Mouse (Mus musculus): ENCODE results near the gene Gm20671. TPM values are rescaled to one million over a fixed set of nuclear protein-coding genes. Genes with fewer than 3 reads are reported as not detected.
"Not testable (repeated sequence)": the region's sequence is repeated elsewhere in the genome, so short reads cannot be mapped to it uniquely, and the experiment has no call there.

The Gm20671 gene
- polyA plus RNA-seq (2014; fragmentation: Nextera tagmentation; extraction: Ambion mirVana): not detected in 2 replicates

DNA sequence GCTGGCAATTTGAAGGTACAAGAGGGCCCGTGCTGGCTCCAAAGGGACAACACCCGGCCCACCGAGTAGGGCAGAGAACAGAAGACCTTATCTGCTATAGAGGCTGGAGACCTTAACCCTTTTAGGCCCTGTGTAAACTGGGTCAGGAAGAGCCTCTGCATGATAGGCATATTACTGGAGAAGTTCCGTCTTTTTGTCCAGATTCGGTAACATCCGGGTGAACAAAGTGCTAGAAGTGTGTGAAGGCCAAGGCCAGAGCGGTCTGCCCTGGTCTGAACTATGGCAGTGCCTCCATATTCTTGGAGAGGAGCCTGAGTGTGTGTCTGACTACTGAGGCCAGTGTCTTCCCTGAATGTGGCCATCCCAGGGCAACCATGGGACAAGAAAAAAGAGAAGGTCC lies at the start of gene Gm20671:
Gene Gm20671 (minus strand): TSS at position 101 of the 400 bp plus-strand sequence.
- no peak within 1 kb of the TSS for H3K9ac ChIP-seq (ENCODE audit: low read depth, low read length)
- H3K27ac ChIP-seq (replicated peaks; ENCODE audit: low read depth, low read length): no peak within 1 kb of the TSS
- ATAC-seq (ENCODE audit: low read depth) (no peak), DNase-seq (ENCODE audit: low spot score) (no peak)
- no peak within 1 kb of the TSS for H3K4me3 ChIP-seq (ENCODE audit: low read depth, low read length)
- WGBS: 98% methylated on average over 7 of the region's 7 CpGs
- H3K4me2 ChIP-seq (ENCODE audit: low read depth, low read length): no peak within 1 kb of the TSS
- H3K36me3 ChIP-seq (ENCODE audit: control insufficient read depth, insufficient read depth, low read length): peaks cover 81% of the 10 kb centered on the region
- no peaks in the 10 kb centered on the region for H3K9me3 ChIP-seq (ENCODE audit: control insufficient read depth, low read length)
- no peaks in the 10 kb centered on the region for H3K27me3 ChIP-seq (replicated peaks; ENCODE audit: control insufficient read depth, insufficient read depth, low read length)
- no peaks in the 10 kb centered on the region for H3K4me1 ChIP-seq (ENCODE audit: control insufficient read depth, insufficient read depth, low read length)

DNA sequence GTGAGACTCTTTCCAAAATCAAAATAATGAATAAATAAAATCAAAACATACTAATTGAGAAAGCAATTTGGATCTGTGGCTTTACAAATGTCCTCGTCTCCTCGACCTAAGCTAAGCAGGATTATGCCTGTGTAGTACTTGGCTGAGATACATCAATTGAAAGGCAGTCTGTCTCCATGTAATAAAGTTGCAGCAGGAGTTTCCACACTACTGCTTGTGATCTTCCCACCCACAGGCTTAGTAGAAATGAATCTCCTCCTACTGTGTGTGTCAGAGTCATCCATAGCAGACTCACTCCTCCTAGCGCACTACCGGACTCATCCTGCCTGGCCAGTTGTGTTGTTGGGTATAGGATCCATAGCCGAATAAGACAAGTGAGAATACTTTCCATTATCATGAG lies 45.4 kb upstream of the Gm20671 start:
- 93% methylated on average over 5 of the region's 5 CpGs for WGBS

GRCm38 (mm10) chr5:32869389-32870024 lies 42.6 kb upstream of the Gm20671 start:
- WGBS: 94% methylated on average over 5 of the region's 5 CpGs
- H3K9me3 ChIP-seq (ENCODE audit: control insufficient read depth, low read length): no peaks in the 10 kb centered on the region
- no peak overlapping the region for H3K9ac ChIP-seq (ENCODE audit: low read depth, low read length)
- no peak overlapping the region for H3K4me2 ChIP-seq (ENCODE audit: low read depth, low read length)
- DNase-seq (ENCODE audit: low spot score): no peak
- no peak overlapping the region for H3K27ac ChIP-seq (replicated peaks; ENCODE audit: low read depth, low read length)
- no peak for ATAC-seq (ENCODE audit: low read depth)
- no peak overlapping the region for H3K4me3 ChIP-seq (ENCODE audit: low read depth, low read length)
- H3K4me1 ChIP-seq (ENCODE audit: control insufficient read depth, insufficient read depth, low read length): peaks cover 4% of the 10 kb centered on the region
- H3K36me3 ChIP-seq (ENCODE audit: control insufficient read depth, insufficient read depth, low read length): peaks cover 58% of the 10 kb centered on the region
- H3K27me3 ChIP-seq (replicated peaks; ENCODE audit: control insufficient read depth, insufficient read depth, low read length): no peaks in the 10 kb centered on the region

More for the DNA sequence above, 45.4 kb upstream of the Gm20671 start:
- Histone ChIP-seq H3K36me3 (ENCODE audit: control insufficient read depth, insufficient read depth, low read length) (peaks cover 69% of the 10 kb centered on the region), H3K9me3 (ENCODE audit: control insufficient read depth, low read length) (no peaks in the 10 kb centered on the region), H3K4me2 (ENCODE audit: low read depth, low read length) (no peak overlapping the region), H3K27ac (replicated peaks; ENCODE audit: low read depth, low read length) (no peak overlapping the region), H3K9ac (ENCODE audit: low read depth, low read length) (no peak overlapping the region), H3K4me3 (ENCODE audit: low read depth, low read length) (no peak overlapping the region), H3K4me1 (ENCODE audit: control insufficient read depth, insufficient read depth, low read length) (no peaks in the 10 kb centered on the region), H3K27me3 (replicated peaks; ENCODE audit: control insufficient read depth, insufficient read depth, low read length) (no peaks in the 10 kb centered on the region)
- no peak for DNase-seq (ENCODE audit: low spot score)
- ATAC-seq (ENCODE audit: low read depth): no peak

- ATAC-seq (ENCODE audit: low read depth) (peak; percentile 99), DNase-seq (ENCODE audit: low spot score) (peak; percentile 96)
- Histone ChIP-seq H3K27me3 (replicated peaks; ENCODE audit: control insufficient read depth, insufficient read depth, low read length) (no peaks in the 10 kb centered on the region), H3K9ac (ENCODE audit: low read depth, low read length) (peak within 1 kb of the TSS; percentile 84), H3K36me3 (ENCODE audit: control insufficient read depth, insufficient read depth, low read length) (peaks cover 22% of the 10 kb centered on the region), H3K27ac (replicated peaks; ENCODE audit: low read depth, low read length) (peak within 1 kb of the TSS; percentile 81), H3K9me3 (ENCODE audit: control insufficient read depth, low read length) (no peaks in the 10 kb centered on the region), H3K4me2 (ENCODE audit: low read depth, low read length) (peak within 1 kb of the TSS; percentile 78), H3K4me1 (ENCODE audit: control insufficient read depth, insufficient read depth, low read length) (peaks cover 8% of the 10 kb centered on the region), H3K4me3 (ENCODE audit: low read depth, low read length) (peak within 1 kb of the TSS; percentile 80)
- under 1% methylated on average over 35 of the region's 64 CpGs for WGBS
Measured at GRCm38 (mm10) chr5:32863253-32864228, 36.6 kb upstream of the Gm20671 start, which contains the start of gene Depdc5. Gene Depdc5, plus strand, starts transcription at chr5:32863701.

GRCm38 (mm10) chr5:32862469-32863132 lies 35.7 kb upstream of the Gm20671 start:
- DNase-seq (ENCODE audit: low spot score) (no peak), ATAC-seq (ENCODE audit: low read depth) (no peak)
- no peak overlapping the region for H3K9ac ChIP-seq (ENCODE audit: low read depth, low read length)
- H3K4me1 ChIP-seq (ENCODE audit: control insufficient read depth, insufficient read depth, low read length): peaks cover 8% of the 10 kb centered on the region
- WGBS: 75% methylated on average over 6 of the region's 6 CpGs
- H3K27ac ChIP-seq (replicated peaks; ENCODE audit: low read depth, low read length): peak overlapping the region; percentile 81
- H3K4me3 ChIP-seq (ENCODE audit: low read depth, low read length): peak overlapping the region; percentile 80; the same call in 1 of the 2 replicates
- no peaks in the 10 kb centered on the region for H3K27me3 ChIP-seq (replicated peaks; ENCODE audit: control insufficient read depth, insufficient read depth, low read length)
- H3K4me2 ChIP-seq (ENCODE audit: low read depth, low read length): peak overlapping the region; percentile 78
- H3K36me3 ChIP-seq (ENCODE audit: control insufficient read depth, insufficient read depth, low read length): peaks cover 16% of the 10 kb centered on the region; the same call in 1 of the 2 replicates
- no peaks in the 10 kb centered on the region for H3K9me3 ChIP-seq (ENCODE audit: control insufficient read depth, low read length)

DNA sequence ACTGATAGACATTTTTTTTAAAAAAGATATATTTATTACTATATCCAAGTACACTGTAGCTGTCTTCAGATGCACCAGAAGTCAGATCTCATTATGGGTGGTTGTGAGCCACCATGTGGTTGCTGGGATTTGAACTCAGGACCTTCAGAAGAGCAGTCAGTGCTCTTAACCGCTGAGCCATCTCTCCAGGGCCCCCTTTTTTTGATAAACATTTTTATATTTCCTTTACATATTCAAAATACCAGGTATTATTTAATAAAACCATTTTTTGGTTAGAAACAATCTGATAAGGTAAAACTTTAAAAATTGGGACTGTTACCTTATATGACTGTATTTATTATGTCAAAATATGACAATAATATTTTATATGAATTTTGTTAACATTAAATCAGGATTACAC lies 34.2 kb upstream of the Gm20671 start:
- Histone ChIP-seq H3K27me3 (replicated peaks; ENCODE audit: control insufficient read depth, insufficient read depth, low read length) (no peaks in the 10 kb centered on the region), H3K4me3 (ENCODE audit: low read depth, low read length) (no peak overlapping the region), H3K4me1 (ENCODE audit: control insufficient read depth, insufficient read depth, low read length) (peaks cover 8% of the 10 kb centered on the region), H3K9ac (ENCODE audit: low read depth, low read length) (no peak overlapping the region), H3K9me3 (ENCODE audit: control insufficient read depth, low read length) (no peaks in the 10 kb centered on the region), H3K4me2 (ENCODE audit: low read depth, low read length) (no peak overlapping the region), H3K36me3 (ENCODE audit: control insufficient read depth, insufficient read depth, low read length) (peaks cover 2% of the 10 kb centered on the region; the same call in 1 of the 2 replicates), H3K27ac (replicated peaks; ENCODE audit: low read depth, low read length) (no peak overlapping the region)
- ATAC-seq (ENCODE audit: low read depth) (no peak), DNase-seq (ENCODE audit: low spot score) (no peak)
- 87% methylated on average over 1 of the region's 1 CpGs for WGBS

GRCm38 (mm10) chr5:32857781-32858220 lies 30.9 kb upstream of the Gm20671 start:
- H3K9ac ChIP-seq (ENCODE audit: low read depth, low read length): peak overlapping the region; percentile 56
- H3K4me1 ChIP-seq (ENCODE audit: control insufficient read depth, insufficient read depth, low read length): peaks cover 5% of the 10 kb centered on the region; the same call in 1 of the 2 replicates
- H3K27ac ChIP-seq (replicated peaks; ENCODE audit: low read depth, low read length): peak overlapping the region; percentile 74
- ATAC-seq (ENCODE audit: low read depth): peak; percentile 23; the same call in 1 of the 2 replicates
- H3K36me3 ChIP-seq (ENCODE audit: control insufficient read depth, insufficient read depth, low read length): no peaks in the 10 kb centered on the region
- peak; percentile 84 for DNase-seq (ENCODE audit: low spot score)
- H3K4me3 ChIP-seq (ENCODE audit: low read depth, low read length): peak overlapping the region; percentile 44
- no peaks in the 10 kb centered on the region for H3K9me3 ChIP-seq (ENCODE audit: control insufficient read depth, low read length)
- peak overlapping the region; percentile 59 for H3K4me2 ChIP-seq (ENCODE audit: low read depth, low read length)
- under 1% methylated on average over 6 of the region's 6 CpGs for WGBS
- H3K27me3 ChIP-seq (replicated peaks; ENCODE audit: control insufficient read depth, insufficient read depth, low read length): no peaks in the 10 kb centered on the region

- H3K4me3 ChIP-seq (ENCODE audit: low read depth, low read length); ATAC-seq (ENCODE audit: low read depth); H3K27ac ChIP-seq (replicated peaks; ENCODE audit: low read depth, low read length); DNase-seq (ENCODE audit: low spot score); H3K27me3 ChIP-seq (replicated peaks; ENCODE audit: control insufficient read depth, insufficient read depth, low read length); H3K36me3 ChIP-seq (ENCODE audit: control insufficient read depth, insufficient read depth, low read length); H3K4me2 ChIP-seq (ENCODE audit: low read depth, low read length); H3K9ac ChIP-seq (ENCODE audit: low read depth, low read length); H3K9me3 ChIP-seq (ENCODE audit: control insufficient read depth, low read length): not testable (repeated sequence)
- WGBS: 98% methylated on average over 2 of the region's 3 CpGs
- peaks cover 14% of the 10 kb centered on the region for H3K4me1 ChIP-seq (ENCODE audit: control insufficient read depth, insufficient read depth, low read length)
Measured at GRCm38 (mm10) chr5:32855274-32855673, 28.4 kb upstream of the Gm20671 start.
